Mouse (Mus musculus) mature B cell (primary cell): ENCODE measurements around the gene Elmod2.

Experiments
- in situ Hi-C: fragments of 300-500 bp; cut with MboI; formaldehyde crosslinking; loops from 2 replicates; pipeline ENCODE4 v1.14.3; 2019

The Elmod2 gene

DNA sequence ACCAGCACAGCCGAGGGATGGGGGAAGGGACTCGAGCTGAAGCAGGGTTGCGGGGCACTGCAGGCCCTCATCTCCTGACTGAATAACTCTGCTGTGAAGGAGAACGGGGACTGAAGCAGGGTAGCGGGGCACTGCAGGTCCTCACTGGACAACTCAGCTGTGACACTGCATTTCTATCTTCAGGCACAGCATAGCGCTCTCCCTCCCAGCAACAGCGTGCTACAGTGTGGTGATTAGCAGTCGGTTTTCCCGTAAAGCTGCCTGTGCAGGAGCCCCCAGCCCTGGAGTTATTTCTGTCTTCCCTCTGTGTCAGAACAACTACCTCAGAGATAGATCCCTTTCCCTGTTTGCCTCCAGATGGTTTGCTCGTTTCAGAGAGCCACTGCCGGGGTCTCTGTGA is 57.8 kb downstream of the Elmod2 start:
- in situ Hi-C loops = no loop called here

DNA sequence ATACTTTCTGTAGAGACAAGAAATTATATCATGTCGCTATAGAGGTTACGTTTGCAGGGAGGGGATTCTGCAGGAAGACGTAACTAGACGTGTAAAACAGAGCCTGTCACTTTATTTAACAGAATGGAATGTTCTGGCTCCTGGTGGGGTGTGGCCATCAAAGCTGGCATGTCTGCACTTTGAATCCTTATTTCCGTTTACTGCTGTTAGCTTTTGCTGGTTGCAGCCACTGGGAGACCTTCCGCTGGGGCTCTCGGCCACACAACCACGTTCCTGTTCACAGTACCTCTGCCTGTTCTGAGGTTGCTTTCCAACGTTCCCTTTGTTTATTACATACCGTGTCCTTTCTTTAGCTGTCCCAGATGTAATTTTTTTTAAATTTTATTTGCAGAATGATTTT is 59.8 kb downstream of the Elmod2 start:
- in situ Hi-C loops = no loop called here

DNA sequence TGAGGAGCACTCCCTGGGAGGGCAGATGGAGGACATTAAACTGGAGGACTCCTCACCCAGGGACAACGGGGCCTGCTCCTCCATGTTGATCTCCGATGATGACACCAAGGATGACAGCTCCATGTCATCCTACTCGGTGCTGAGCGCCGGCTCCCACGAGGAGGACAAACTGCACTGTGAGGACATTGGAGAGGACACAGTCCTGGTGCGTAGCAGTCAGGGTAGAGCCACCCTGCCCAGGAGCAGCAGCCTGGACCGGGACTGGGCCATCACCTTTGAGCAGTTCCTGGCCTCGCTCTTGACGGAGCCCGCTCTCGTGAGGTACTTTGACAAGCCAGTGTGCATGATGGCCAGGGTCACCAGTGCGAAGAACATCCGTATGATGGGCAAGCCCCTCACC is 61.1 kb downstream of the Elmod2 start:
- in situ Hi-C loops = no loop called here
